Mouse (Mus musculus): ENCODE data around the gene Gm49380. TPM values are rescaled to one million over a fixed set of nuclear protein-coding genes. Genes with fewer than 3 reads are reported as not detected.

Gm49380 gene
- polyA plus RNA-seq, 1 experiment from 2014 or later, result 0.05 TPM

DNA sequence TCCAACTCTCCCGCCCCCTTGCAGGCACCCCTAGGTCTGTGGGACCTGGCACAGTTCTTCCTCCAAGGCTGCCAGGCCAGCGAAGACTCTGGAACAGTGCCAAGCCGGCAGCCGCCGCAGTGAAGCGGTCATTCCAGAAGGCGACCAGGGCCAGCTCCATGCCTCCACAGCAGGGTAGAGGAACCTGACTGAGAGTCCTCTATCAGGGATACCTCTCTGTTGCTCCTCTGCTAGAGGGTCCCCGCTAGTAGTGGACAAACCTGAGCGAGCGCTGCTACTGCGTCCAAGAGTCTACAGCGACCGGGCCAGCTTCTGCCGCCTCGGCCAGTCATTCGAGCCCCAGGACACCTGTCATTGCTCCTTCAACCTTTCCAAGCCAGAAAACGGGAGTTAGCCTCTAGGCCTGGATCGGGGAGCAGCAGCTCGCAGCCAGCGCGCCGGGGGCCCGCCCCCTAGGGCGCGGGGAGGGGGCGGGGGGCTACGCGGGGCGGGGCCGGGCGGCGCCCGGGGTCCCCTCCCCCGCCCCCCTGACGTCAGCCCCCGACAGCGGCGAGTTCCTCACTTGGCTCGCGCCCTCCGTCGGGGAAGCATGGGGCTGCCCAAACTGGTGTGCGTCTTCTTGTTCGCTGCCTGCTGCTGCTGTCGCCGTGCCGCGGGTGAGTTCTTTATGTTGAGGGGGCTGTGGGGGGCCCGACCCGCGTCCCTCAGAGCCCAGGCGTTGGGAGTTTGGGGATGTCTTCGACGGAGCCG, 21.0 kb upstream of the Gm49380 start, which contains the start of gene Mcam:
Mcam (plus strand) TSS at position 369 of the 750 bp plus-strand sequence.
- under 1% methylated on average over 54 of the region's 55 CpGs for WGBS

DNA sequence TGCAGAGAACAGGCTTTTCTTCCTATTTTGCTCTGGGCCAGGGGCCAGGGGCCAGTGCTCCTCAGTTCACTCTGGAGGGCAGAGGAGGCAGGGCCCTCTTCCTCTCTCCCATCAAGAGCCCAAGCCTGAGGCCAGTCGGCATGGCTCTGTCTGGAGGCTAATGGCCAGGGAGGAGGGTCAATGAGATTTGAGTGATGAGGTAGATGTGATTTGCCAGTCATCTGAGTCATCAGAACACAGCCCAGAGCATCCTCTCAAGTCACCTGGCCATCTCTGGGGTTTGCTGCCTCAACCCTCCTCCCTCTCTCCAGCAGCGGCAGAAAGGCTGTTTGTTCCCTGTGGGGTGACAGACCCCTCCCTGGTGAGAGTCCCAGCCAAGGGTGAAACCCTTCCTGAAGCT, 20.0 kb upstream of the Gm49380 start:
- peaks cover 11% of the 10 kb centered on the region for H3K36me3 ChIP-seq
- no peak for ATAC-seq (replicated peaks; ENCODE audit: insufficient number of reproducible peaks, insufficient read depth, low FRiP score, low read depth)
- H3K27ac ChIP-seq, result peak overlapping the region; percentile 96
- H3K9me3 ChIP-seq (replicated peaks), result no peaks in the 10 kb centered on the region
- H3K4me3 ChIP-seq, result peak overlapping the region; percentile 83
- peak overlapping the region; percentile 74 for H3K4me2 ChIP-seq
- peaks cover 80% of the 10 kb centered on the region for H3K4me1 ChIP-seq (replicated peaks)
- no peaks in the 10 kb centered on the region for H3K27me3 ChIP-seq
- WGBS, result 17% methylated on average over 2 of the region's 2 CpGs
- peak overlapping the region; percentile 89 for H3K9ac ChIP-seq

More for the DNA sequence above, 21.0 kb upstream of the Gm49380 start, which contains the start of gene Mcam:
- Histone ChIP-seq H3K9ac (peak within 1 kb of the TSS; percentile 89), H3K4me3 (peak within 1 kb of the TSS; percentile 83), H3K36me3 (peaks cover 21% of the 10 kb centered on the region), H3K9me3 (replicated peaks) (no peaks in the 10 kb centered on the region), H3K27ac (peak within 1 kb of the TSS; percentile 96), H3K4me1 (replicated peaks) (peaks cover 84% of the 10 kb centered on the region), H3K4me2 (peak within 1 kb of the TSS; percentile 74), H3K27me3 (no peaks in the 10 kb centered on the region)
- ATAC-seq (replicated peaks; ENCODE audit: insufficient number of reproducible peaks, insufficient read depth, low FRiP score, low read depth), result peak; percentile 41

DNA sequence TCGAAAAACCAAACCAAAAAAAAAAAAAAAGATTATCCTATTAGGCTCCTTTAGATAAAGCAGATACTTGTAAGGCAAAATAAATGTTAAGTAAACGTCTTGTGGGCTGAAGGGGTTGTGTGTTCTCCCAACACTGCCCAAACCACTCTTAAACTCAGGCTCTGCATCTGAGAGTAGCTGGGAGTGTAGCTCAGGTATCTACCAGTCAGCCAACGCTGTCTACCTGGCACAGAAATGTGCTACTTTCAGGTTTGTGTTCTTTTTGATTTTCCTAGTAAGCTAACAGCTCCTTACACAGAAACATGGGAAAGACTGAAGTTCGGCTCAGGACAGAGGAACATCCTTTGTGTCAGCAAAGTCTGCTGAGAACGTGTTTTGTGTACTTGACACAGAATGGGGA, 18.9 kb upstream of the Gm49380 start:
- Histone ChIP-seq H3K9ac (no peak overlapping the region), H3K4me2 (no peak overlapping the region), H3K9me3 (replicated peaks) (no peaks in the 10 kb centered on the region), H3K27ac (peak overlapping the region; percentile 96), H3K4me1 (replicated peaks) (peaks cover 77% of the 10 kb centered on the region), H3K4me3 (no peak overlapping the region), H3K36me3 (peaks cover 2% of the 10 kb centered on the region), H3K27me3 (no peaks in the 10 kb centered on the region)
- ATAC-seq (replicated peaks; ENCODE audit: insufficient number of reproducible peaks, insufficient read depth, low FRiP score, low read depth), result no peak
- 64% methylated on average over 5 of the region's 5 CpGs for WGBS

DNA sequence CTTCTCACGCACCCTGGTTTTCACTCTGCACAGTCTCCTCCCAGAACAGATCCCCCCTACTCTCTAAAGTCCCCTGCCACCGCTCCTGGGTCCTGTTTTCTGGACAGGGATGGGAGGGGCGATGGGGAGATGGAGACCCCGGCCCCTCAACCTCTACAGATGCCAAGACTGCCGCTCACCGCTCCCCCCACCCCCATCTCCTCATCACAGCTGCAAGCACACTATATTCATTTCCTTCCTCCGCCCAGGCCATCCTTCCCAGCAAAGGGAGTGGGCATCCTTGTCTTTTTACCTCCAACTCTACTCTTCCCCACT, 17.9 kb upstream of the Gm49380 start:
- H3K4me1 ChIP-seq (replicated peaks), result peaks cover 73% of the 10 kb centered on the region
- H3K36me3 ChIP-seq, result no peaks in the 10 kb centered on the region
- peak overlapping the region; percentile 92; the same call in 1 of the 2 replicates for H3K4me2 ChIP-seq
- 52% methylated on average over 7 of the region's 7 CpGs for WGBS
- H3K9me3 ChIP-seq (replicated peaks), result no peaks in the 10 kb centered on the region
- no peaks in the 10 kb centered on the region for H3K27me3 ChIP-seq
- 0 out of 2 replicates have a peak overlapping the region, but pooled peaks have one; percentile 5 for H3K4me3 ChIP-seq
- peak overlapping the region; percentile 96 for H3K27ac ChIP-seq
- no peak overlapping the region for H3K9ac ChIP-seq
- no peak; the same call in 1 of the 2 replicates for ATAC-seq (replicated peaks; ENCODE audit: insufficient number of reproducible peaks, insufficient read depth, low FRiP score, low read depth)

DNA sequence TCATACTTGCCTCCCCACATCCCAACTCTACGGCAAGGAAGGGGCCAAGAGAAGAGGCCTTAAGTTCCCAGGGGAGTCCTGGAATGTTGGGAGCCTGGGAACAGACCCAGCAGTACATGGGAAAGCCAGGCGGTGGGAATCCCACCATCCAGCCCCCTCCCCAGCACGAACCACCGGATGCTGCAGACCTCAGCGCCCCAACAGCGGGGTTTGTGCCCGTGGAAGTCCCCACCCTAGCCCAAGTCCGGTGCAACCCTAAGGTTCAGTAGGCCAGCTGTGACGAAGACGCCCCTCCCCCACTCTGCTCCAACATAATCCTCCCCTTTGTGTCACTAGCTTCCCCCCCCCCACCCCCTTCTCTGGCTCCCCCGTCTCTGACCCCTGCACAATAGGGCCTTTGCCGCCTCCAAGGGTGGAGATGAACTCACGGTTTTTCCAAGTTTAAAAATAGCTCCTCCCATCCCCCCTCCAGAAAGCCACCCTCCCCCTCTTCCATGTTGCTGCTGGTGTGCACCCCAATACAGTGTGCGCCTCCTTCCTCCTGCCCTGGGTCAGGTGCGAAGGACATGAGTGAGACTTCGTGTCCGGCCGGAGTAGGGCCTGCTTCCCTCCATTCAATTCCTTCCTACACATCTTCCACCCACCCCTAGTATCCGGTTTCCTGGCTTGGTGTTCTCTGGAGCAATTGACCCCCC, 17.4 kb upstream of the Gm49380 start:
- peak overlapping the region; percentile 92 for H3K4me2 ChIP-seq
- H3K36me3 ChIP-seq, result no peaks in the 10 kb centered on the region
- H3K4me3 ChIP-seq, result peak overlapping the region; percentile 55
- H3K4me1 ChIP-seq (replicated peaks), result peaks cover 72% of the 10 kb centered on the region
- peak overlapping the region; percentile 96 for H3K27ac ChIP-seq
- no peaks in the 10 kb centered on the region for H3K9me3 ChIP-seq (replicated peaks)
- H3K9ac ChIP-seq, result peak overlapping the region; percentile 71
- no peaks in the 10 kb centered on the region for H3K27me3 ChIP-seq
- peak; percentile 5; the same call in 1 of the 2 replicates for ATAC-seq (replicated peaks; ENCODE audit: insufficient number of reproducible peaks, insufficient read depth, low FRiP score, low read depth)
- WGBS, result 21% methylated on average over 19 of the region's 19 CpGs

DNA sequence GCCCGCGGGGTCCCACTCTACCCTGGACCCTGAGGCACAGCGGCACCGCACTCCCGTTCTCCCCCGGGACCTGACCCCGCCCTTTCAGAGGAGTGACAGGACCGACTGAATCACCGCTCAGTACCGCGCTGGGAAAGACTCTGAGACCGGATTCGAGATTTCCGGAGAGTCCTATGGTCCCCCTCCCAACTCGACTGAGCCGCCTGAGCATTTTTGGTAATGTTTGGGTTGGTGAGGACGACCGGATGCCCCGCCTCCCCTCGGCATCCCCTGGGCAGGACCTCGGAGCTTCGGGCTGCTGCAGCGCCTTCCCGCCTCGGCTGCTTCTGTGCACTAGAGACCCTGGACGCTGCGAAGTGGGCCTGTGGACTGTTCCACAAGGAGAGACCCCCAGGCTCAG, 16.7 kb upstream of the Gm49380 start:
- Histone ChIP-seq H3K27ac (peak overlapping the region; percentile 96), H3K4me3 (peak overlapping the region; percentile 55), H3K9me3 (replicated peaks) (no peaks in the 10 kb centered on the region), H3K4me2 (peak overlapping the region; percentile 92), H3K36me3 (no peaks in the 10 kb centered on the region), H3K27me3 (no peaks in the 10 kb centered on the region), H3K9ac (peak overlapping the region; percentile 71), H3K4me1 (replicated peaks) (peaks cover 71% of the 10 kb centered on the region)
- WGBS, result under 1% methylated on average over 27 of the region's 27 CpGs
- ATAC-seq (replicated peaks; ENCODE audit: insufficient number of reproducible peaks, insufficient read depth, low FRiP score, low read depth), result peak; percentile 63

DNA sequence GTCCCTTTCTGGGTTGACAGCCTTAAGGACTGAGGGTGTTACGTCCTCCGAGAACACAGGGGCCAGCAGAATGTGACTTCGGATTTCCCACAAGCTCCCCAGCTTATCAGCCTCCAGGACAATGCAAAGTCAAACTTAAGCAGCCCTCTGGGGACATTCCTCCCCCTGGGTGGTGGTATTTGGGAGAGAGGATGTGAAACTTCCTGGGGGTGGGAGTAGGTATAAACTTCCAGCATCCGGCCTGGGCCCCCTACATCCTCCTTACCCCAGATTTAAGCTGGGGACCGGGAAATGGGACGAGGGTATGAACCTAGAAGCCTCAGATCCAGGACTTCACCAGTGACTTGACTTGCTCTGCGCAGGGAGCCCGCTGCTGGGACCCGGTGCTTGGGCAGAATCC, 16.3 kb upstream of the Gm49380 start:
- H3K9me3 ChIP-seq (replicated peaks), result no peaks in the 10 kb centered on the region
- H3K4me3 ChIP-seq, result peak overlapping the region; percentile 55
- H3K27me3 ChIP-seq, result no peaks in the 10 kb centered on the region
- H3K4me1 ChIP-seq (replicated peaks), result peaks cover 71% of the 10 kb centered on the region
- 4% methylated on average over 9 of the region's 9 CpGs for WGBS
- ATAC-seq (replicated peaks; ENCODE audit: insufficient number of reproducible peaks, insufficient read depth, low FRiP score, low read depth), result 0 out of 2 replicates have a peak, but pooled peaks have one; percentile 2
- H3K27ac ChIP-seq, result peak overlapping the region; percentile 96
- H3K9ac ChIP-seq, result peak overlapping the region; percentile 71
- no peaks in the 10 kb centered on the region for H3K36me3 ChIP-seq
- peak overlapping the region; percentile 92 for H3K4me2 ChIP-seq

DNA sequence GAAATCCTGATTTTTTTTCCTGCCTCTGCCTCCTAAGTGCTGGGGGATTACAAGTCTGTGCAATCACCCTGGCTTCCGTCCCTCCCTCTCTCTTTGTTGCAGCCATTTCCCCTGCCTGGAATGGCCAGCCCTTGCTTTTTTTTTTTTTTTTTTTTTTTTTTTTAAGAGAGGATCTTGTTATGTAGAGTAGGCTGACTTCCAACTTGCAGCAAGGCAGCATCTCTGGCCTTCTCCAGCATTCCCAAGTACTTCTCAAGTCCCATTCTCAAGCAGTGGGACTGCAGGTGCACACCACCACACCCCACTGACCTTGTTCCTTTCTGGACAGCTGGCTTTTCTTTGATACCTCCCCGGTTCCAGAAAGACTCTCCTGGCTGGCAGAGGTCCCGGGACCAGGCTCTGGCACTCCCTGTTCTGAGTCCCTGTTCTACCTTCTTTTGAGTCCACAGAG, 14.1 kb upstream of the Gm49380 start:
- Histone ChIP-seq H3K27ac (peak overlapping the region; percentile 55), H3K4me2 (no peak overlapping the region), H3K4me1 (replicated peaks) (peaks cover 52% of the 10 kb centered on the region), H3K9ac (no peak overlapping the region), H3K36me3 (no peaks in the 10 kb centered on the region), H3K27me3 (no peaks in the 10 kb centered on the region), H3K4me3 (no peak overlapping the region), H3K9me3 (replicated peaks) (no peaks in the 10 kb centered on the region)
- ATAC-seq (replicated peaks; ENCODE audit: insufficient number of reproducible peaks, insufficient read depth, low FRiP score, low read depth), result no peak
- WGBS, result 48% methylated on average over 3 of the region's 3 CpGs

DNA sequence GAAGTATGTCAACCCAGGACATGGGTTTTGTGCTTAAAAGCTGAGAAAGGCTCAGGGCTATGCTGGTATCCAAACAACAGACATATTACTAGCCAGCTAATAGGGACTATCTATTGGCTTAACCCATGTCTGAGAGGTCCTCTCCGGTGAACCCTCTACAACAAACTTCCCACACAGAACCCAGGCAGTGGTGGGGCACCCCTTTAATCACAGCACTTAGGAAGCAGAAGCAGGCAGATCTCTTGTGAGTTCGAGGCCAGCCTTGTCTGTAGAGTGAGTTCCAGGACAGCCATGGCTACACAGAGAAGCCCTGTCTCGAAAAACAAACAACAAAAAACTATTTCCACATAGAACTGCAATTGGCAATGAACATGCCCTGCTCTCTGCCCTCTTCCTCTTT, 13.4 kb upstream of the Gm49380 start:
- no peak overlapping the region for H3K9ac ChIP-seq
- H3K9me3 ChIP-seq (replicated peaks), result no peaks in the 10 kb centered on the region
- H3K4me3 ChIP-seq, result no peak overlapping the region
- no peaks in the 10 kb centered on the region for H3K36me3 ChIP-seq
- no peak for ATAC-seq (replicated peaks; ENCODE audit: insufficient number of reproducible peaks, insufficient read depth, low FRiP score, low read depth)
- 79% methylated on average over 3 of the region's 3 CpGs for WGBS
- peak overlapping the region; percentile 55 for H3K27ac ChIP-seq
- peaks cover 47% of the 10 kb centered on the region for H3K4me1 ChIP-seq (replicated peaks)
- H3K4me2 ChIP-seq, result peak overlapping the region; percentile 48; the same call in 1 of the 2 replicates
- no peaks in the 10 kb centered on the region for H3K27me3 ChIP-seq

DNA sequence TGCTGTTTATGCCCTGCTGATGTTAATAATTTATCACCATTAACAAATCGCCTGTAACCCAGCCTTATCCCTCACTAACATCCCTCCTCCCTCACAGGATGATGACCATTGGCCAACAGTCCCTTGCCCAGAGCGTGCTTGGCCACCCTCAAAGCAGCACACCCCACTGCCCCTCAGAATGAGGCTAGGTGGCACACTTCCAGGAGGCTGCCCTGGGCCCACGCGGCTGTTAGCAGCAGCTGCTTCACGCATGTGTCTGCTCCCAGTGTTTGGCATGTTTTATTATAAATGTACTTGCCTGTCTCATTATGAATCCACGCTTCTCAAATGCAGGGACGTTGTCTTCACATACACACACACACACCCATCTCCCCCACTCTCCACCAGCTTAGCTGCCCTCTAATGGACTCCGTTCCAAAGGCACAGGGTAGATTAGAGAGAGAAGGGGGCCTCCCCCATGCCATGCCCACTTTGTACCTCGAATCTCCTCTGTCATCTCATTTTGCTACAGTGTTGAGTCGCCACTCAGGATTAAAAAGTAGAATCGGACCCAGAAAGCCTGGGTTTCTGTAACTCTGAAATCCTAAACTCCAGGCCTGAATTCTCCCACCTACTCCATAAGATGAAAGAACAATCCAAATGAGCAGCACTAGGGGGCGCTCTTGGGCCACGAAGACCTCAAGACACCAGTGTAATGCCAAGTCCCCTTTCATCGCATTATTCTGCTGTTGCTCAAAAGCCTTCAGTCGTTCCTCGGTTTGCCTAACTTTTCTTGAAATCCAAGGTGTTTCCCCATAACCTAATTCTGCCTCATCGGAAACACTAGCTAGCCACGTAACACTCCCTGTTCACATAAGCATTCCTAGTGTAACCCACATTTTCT, 12.5 kb upstream of the Gm49380 start:
- Histone ChIP-seq H3K27me3 (no peaks in the 10 kb centered on the region), H3K27ac (peak overlapping the region; percentile 55), H3K4me2 (peak overlapping the region; percentile 48), H3K36me3 (no peaks in the 10 kb centered on the region), H3K9me3 (replicated peaks) (no peaks in the 10 kb centered on the region), H3K4me1 (replicated peaks) (peaks cover 38% of the 10 kb centered on the region), H3K4me3 (peak overlapping the region; percentile 6; the same call in 1 of the 2 replicates), H3K9ac (peak overlapping the region; percentile 12; the same call in 1 of the 2 replicates)
- 32% methylated on average over 18 of the region's 18 CpGs for WGBS
- ATAC-seq (replicated peaks; ENCODE audit: insufficient number of reproducible peaks, insufficient read depth, low FRiP score, low read depth), result no peak

DNA sequence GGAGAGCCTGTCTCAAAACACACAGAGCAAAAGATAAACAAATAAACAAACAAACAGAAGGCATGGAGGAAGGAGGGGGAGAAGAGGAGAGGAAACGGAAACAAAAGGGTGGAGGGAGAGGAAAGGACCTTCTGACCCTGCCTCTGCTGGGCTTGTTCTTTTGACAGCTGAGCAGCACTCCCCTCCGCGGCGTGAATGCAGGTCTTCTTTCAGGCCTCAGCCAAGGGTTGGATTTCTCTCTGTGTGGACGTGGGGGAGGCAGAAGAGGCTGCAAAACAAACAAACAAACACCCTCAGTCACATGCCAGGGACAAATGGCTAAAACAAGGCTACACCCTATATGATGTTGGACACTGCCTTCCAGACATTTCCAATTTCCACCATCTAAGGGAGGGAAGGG, 11.7 kb upstream of the Gm49380 start:
- Histone ChIP-seq H3K27me3 (no peaks in the 10 kb centered on the region), H3K9ac (no peak overlapping the region), H3K27ac (no peak overlapping the region), H3K9me3 (replicated peaks) (no peaks in the 10 kb centered on the region), H3K4me2 (no peak overlapping the region), H3K4me1 (replicated peaks) (peaks cover 30% of the 10 kb centered on the region), H3K36me3 (no peaks in the 10 kb centered on the region), H3K4me3 (no peak overlapping the region)
- WGBS, result 53% methylated on average over 5 of the region's 5 CpGs
- ATAC-seq (replicated peaks; ENCODE audit: insufficient number of reproducible peaks, insufficient read depth, low FRiP score, low read depth), result no peak
